Mouse (Mus musculus) liver, embryonic 14.5 days (tissue): ENCODE measurements around the gene Riok1.

Source experiments
- CTCF ChIP-seq: IDR thresholded peaks from 2 replicates; pipeline ENCODE4 v1.5.1; 2016; ENCODE audit warnings: antibody characterized with exemption, low read depth, control low read depth
- EP300 ChIP-seq: IDR thresholded peaks from 2 replicates; pipeline ENCODE4 v1.6.1; 2016; ENCODE audit warnings: antibody characterized with exemption, low read depth

DNA sequence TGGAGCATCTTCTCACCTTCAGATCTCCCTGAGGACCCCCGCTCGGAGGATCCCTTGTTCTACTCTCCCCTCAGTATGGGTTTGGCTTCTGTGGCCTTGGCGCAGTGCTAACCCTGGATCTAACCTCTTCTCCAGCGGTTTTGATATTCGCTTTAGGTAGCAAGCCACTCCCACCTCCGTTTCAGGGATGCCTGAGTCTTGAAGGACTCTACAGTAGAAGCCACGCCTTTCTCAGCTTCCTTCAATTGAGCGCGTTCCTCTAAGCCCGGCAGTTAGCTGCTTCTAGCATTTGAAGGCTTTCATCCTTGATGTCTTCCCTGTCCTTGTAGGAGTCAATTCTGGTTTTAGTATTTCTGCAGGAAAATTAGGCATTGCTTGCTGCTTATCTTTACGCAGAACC is 40.3 kb downstream of the Riok1 start:
- TF ChIP-seq CTCF (no peak), EP300 (no peak)
